Mouse (Mus musculus) lung, embryonic 14.5 days (tissue): ENCODE measurements around the gene Zdhhc12. TPM values are rescaled to one million over a fixed set of nuclear protein-coding genes. Genes with fewer than 3 reads are reported as not detected.

Experiments used
- ATAC-seq: fragments of 200-750 bp; cut with Nextera tagmentation; 2 replicates; pipeline ENCODE4 v1.8.0; 2017; ENCODE audit warnings: mild to moderate bottlenecking, moderate TSS enrichment, moderate library complexity; ENCODE audit not compliant: insufficient read depth
- DNase-seq: peaks from one replicate; pipeline ENCODE4 v3.0.0-alpha.2; 2015
- H3K27ac ChIP-seq: fragments of 300-500 bp; sonication (generic); 2 replicates; pipeline ENCODE4 v1.5.1; 2014; ENCODE audit warnings: low read depth, mild to moderate bottlenecking, moderate library complexity
- H3K27me3 ChIP-seq: fragments of 300-500 bp; sonication (generic); 2 replicates; pipeline ENCODE4 v1.6.1; 2014; ENCODE audit warnings: low read length, control low read depth; ENCODE audit not compliant: insufficient read depth
- H3K36me3 ChIP-seq: fragments of 300-500 bp; sonication (generic); 2 replicates; pipeline ENCODE4 v1.6.1; 2014; ENCODE audit warnings: control low read depth; ENCODE audit not compliant: insufficient read depth
- H3K4me1 ChIP-seq: fragments of 300-500 bp; sonication (generic); 2 replicates; pipeline ENCODE4 v1.6.1; 2014; ENCODE audit warnings: antibody characterized with exemption, control low read depth; ENCODE audit not compliant: insufficient read depth
- H3K4me2 ChIP-seq: fragments of 300-500 bp; sonication (generic); 2 replicates; pipeline ENCODE4 v1.6.1; 2014; ENCODE audit warnings: mild to moderate bottlenecking
- H3K4me3 ChIP-seq: fragments of 300-500 bp; sonication (generic); 2 replicates; pipeline ENCODE4 v1.5.1; 2014; ENCODE audit warnings: low read depth, low read length
- H3K9ac ChIP-seq: fragments of 300-500 bp; sonication (generic); 2 replicates; pipeline ENCODE4 v1.6.1; 2014
- H3K9me3 ChIP-seq: fragments of 300-500 bp; sonication (generic); 2 replicates; pipeline ENCODE4 v1.6.1; 2016; ENCODE audit warnings: low read depth, low read length, control low read depth
- CTCF ChIP-seq: IDR thresholded peaks from 2 replicates; pipeline ENCODE4 v1.5.1; 2016; ENCODE audit warnings: antibody characterized with exemption, low read depth
- WGBS: fragments of 180-500 bp; shearing (Covaris S2); extraction: QIAGEN DNeasy Blood & Tissue Kit; methylation state at CpG from one replicate; pipeline ENCODE4 v1.1.7; 2014; 5-methylcytosine and 5-hydroxymethylcytosine counted together
- polyA plus RNA-seq: library from polyadenylated mRNA; unstranded; fragments of >200 nt; fragmentation: Nextera tagmentation; extraction: Ambion mirVana; gene quantifications from 2 replicates; pipeline ENCODE4 v1.2.1, GENCODE M21; 2014

Zdhhc12 gene
- polyA plus RNA-seq, 1 experiment from 2014 or later = 31.5 TPM

- Histone ChIP-seq H3K27ac (peak overlapping the region; percentile 100), H3K27me3 (no peaks in the 10 kb centered on the region), H3K4me1 (peaks cover 15% of the 10 kb centered on the region; the same call in 1 of the 2 replicates), H3K9me3 (no peaks in the 10 kb centered on the region), H3K9ac (peak overlapping the region; percentile 99), H3K4me3 (peak overlapping the region; percentile 99), H3K4me2 (peak overlapping the region; percentile 83), H3K36me3 (peaks cover 30% of the 10 kb centered on the region)
- peak; percentile 92 for ATAC-seq
- DNase-seq = peak; percentile 98
- 1% methylated on average over 58 of the region's 101 CpGs for WGBS
- TF ChIP-seq CTCF = no peak
Measured at GRCm38 (mm10) chr2:30066046-30066901, 27.2 kb downstream of the Zdhhc12 start.

- Histone ChIP-seq H3K36me3 (peaks cover 15% of the 10 kb centered on the region), H3K4me1 (peaks cover 15% of the 10 kb centered on the region; the same call in 1 of the 2 replicates)
- WGBS = 55% methylated on average over 3 of the region's 3 CpGs
Measured at GRCm38 (mm10) chr2:30064298-30064697, 29.1 kb downstream of the Zdhhc12 start.

GRCm38 (mm10) chr2:30063791-30064190 is 29.7 kb downstream of the Zdhhc12 start:
- DNase-seq (no peak), ATAC-seq (no peak)
- WGBS = 13% methylated on average over 3 of the region's 3 CpGs
- Histone ChIP-seq H3K36me3 (peaks cover 10% of the 10 kb centered on the region), H3K4me3 (peak overlapping the region; percentile 69), H3K9me3 (no peaks in the 10 kb centered on the region), H3K9ac (peak overlapping the region; percentile 79), H3K27ac (peak overlapping the region; percentile 97), H3K4me1 (peaks cover 15% of the 10 kb centered on the region; the same call in 1 of the 2 replicates), H3K27me3 (no peaks in the 10 kb centered on the region), H3K4me2 (peak overlapping the region; percentile 74)
- TF ChIP-seq CTCF = no peak

More at GRCm38 (mm10) chr2:30064298-30064697, 29.1 kb downstream of the Zdhhc12 start:
- peak overlapping the region; percentile 79 for H3K9ac ChIP-seq
- no peaks in the 10 kb centered on the region for H3K9me3 ChIP-seq
- peak overlapping the region; percentile 74 for H3K4me2 ChIP-seq
- no peak for DNase-seq
- peak overlapping the region; percentile 48 for H3K27ac ChIP-seq
- TF ChIP-seq CTCF = no peak
- no peak for ATAC-seq
- H3K4me3 ChIP-seq = peak overlapping the region; percentile 69
- H3K27me3 ChIP-seq = no peaks in the 10 kb centered on the region

- 3% methylated on average over 8 of the region's 8 CpGs for WGBS
- H3K27me3 ChIP-seq = no peaks in the 10 kb centered on the region
- peak overlapping the region; percentile 74 for H3K4me2 ChIP-seq
- peaks cover 4% of the 10 kb centered on the region for H3K36me3 ChIP-seq
- peak overlapping the region; percentile 97 for H3K27ac ChIP-seq
- no peak for TF ChIP-seq CTCF
- no peaks in the 10 kb centered on the region for H3K9me3 ChIP-seq
- ATAC-seq = no peak
- peaks cover 15% of the 10 kb centered on the region; the same call in 1 of the 2 replicates for H3K4me1 ChIP-seq
- DNase-seq = no peak
- peak overlapping the region; percentile 69 for H3K4me3 ChIP-seq
- H3K9ac ChIP-seq = peak overlapping the region; percentile 79
Measured at GRCm38 (mm10) chr2:30063235-30063634, 30.2 kb downstream of the Zdhhc12 start.

GRCm38 (mm10) chr2:30062249-30063093 is 31.0 kb downstream of the Zdhhc12 start:
- peak overlapping the region; percentile 97 for H3K27ac ChIP-seq
- peak overlapping the region; percentile 79 for H3K9ac ChIP-seq
- H3K36me3 ChIP-seq = no peaks in the 10 kb centered on the region
- no peaks in the 10 kb centered on the region for H3K27me3 ChIP-seq
- ATAC-seq (peak; percentile 21; the same call in 1 of the 2 replicates), DNase-seq (peak; percentile 81)
- H3K9me3 ChIP-seq = no peaks in the 10 kb centered on the region
- peak overlapping the region; percentile 74 for H3K4me2 ChIP-seq
- H3K4me3 ChIP-seq = peak overlapping the region; percentile 69
- under 1% methylated on average over 40 of the region's 40 CpGs for WGBS
- peak; percentile 6; the same call in 1 of the 2 replicates for TF ChIP-seq CTCF
- peaks cover 12% of the 10 kb centered on the region; the same call in 1 of the 2 replicates for H3K4me1 ChIP-seq

GRCm38 (mm10) chr2:30061215-30062166 is 32.0 kb downstream of the Zdhhc12 start:
- Histone ChIP-seq H3K9ac (peak overlapping the region; percentile 79), H3K27ac (peak overlapping the region; percentile 97), H3K4me1 (peaks cover 12% of the 10 kb centered on the region; the same call in 1 of the 2 replicates), H3K4me3 (peak overlapping the region; percentile 69), H3K9me3 (no peaks in the 10 kb centered on the region), H3K27me3 (no peaks in the 10 kb centered on the region), H3K36me3 (no peaks in the 10 kb centered on the region), H3K4me2 (peak overlapping the region; percentile 74)
- DNase-seq (peak; percentile 85), ATAC-seq (peak; percentile 28)
- WGBS = 7% methylated on average over 37 of the region's 37 CpGs
- no peak for TF ChIP-seq CTCF
